Mouse (Mus musculus): ENCODE measurements around the gene Hist2h2be. TPM values are rescaled to one million over a fixed set of nuclear protein-coding genes. Genes with fewer than 3 reads are reported as not detected.

Gene Hist2h2be
- total and polyA plus RNA-seq, 3 experiments: 1.8 to 3.2 TPM; not detected in 1

GRCm38 (mm10) chr3:96249034-96249345 lies 28.1 kb downstream of the Hist2h2be start:
- DNase-seq (ENCODE audit: low read depth, low spot score): no peak
- no peaks in the 10 kb centered on the region for H3K9me3 ChIP-seq (replicated peaks; ENCODE audit: insufficient read depth, low read length)
- H3K27me3 ChIP-seq (ENCODE audit: control insufficient read depth in 1 of 2, insufficient read depth in 2 of 2, low read length in 2 of 2): no peaks in the 10 kb centered on the region
- peaks cover 0 to 43% of the 10 kb centered on the region in 2 experiments; a peak in 2 of 4 replicates for H3K36me3 ChIP-seq (ENCODE audit: control insufficient read depth in 1 of 2, insufficient read depth in 2 of 2, low read length in 2 of 2)
- peaks cover 6 to 23% of the 10 kb centered on the region in 2 experiments for H3K4me1 ChIP-seq (ENCODE audit: control insufficient read depth in 1 of 2, insufficient read depth in 2 of 2, low read length in 2 of 2)
- TF ChIP-seq POLR2AphosphoS5 (IDR thresholded peaks at IDR 0.05; ENCODE audit: borderline replicate concordance, low read depth, low read length) (0 out of 2 replicates have a peak, but pooled peaks have one; percentile 18), ZKSCAN1 (IDR thresholded peaks at IDR 0.05; ENCODE audit: low read depth, low read length) (no peak), E2F4 (IDR thresholded peaks at IDR 0.05; ENCODE audit: borderline replicate concordance, low read depth, low read length) (no peak), POLR2A (IDR thresholded peaks at IDR 0.05; ENCODE audit: control insufficient read depth in 1 of 2, insufficient read depth in 1 of 2, low read depth in 1 of 2, low read length in 2 of 2, poor library complexity in 1 of 2) (no peak)
- H3K27ac ChIP-seq (ENCODE audit: control insufficient read depth, low read depth, low read length): no peak overlapping the region
- H3K9ac ChIP-seq (ENCODE audit: control insufficient read depth, low read depth, low read length, poor library complexity, severe bottlenecking): no peak overlapping the region
- H3K79me2 ChIP-seq (ENCODE audit: control insufficient read depth, insufficient read depth, low read length, poor library complexity): peaks cover 2% of the 10 kb centered on the region; the same call in 1 of the 2 replicates
- no peak overlapping the region for H3K4me3 ChIP-seq (ENCODE audit: control insufficient read depth in 1 of 2, insufficient read depth in 1 of 2, low read depth in 2 of 2, low read length in 2 of 2)

GRCm38 (mm10) chr3:96250890-96251289 lies 30.0 kb downstream of the Hist2h2be start:
- TF ChIP-seq NELFE (IDR thresholded peaks at IDR 0.05; ENCODE audit: low read depth, low read length) (no peak), ZNF384 (IDR thresholded peaks at IDR 0.05; ENCODE audit: low read depth, low read length) (no peak), CHD2 (IDR thresholded peaks at IDR 0.05; ENCODE audit: low read length) (no peak), UBTF (IDR thresholded peaks at IDR 0.05; ENCODE audit: borderline replicate concordance, insufficient read depth, low read depth, low read length) (no peak), USF2 (IDR thresholded peaks at IDR 0.05; ENCODE audit: borderline replicate concordance in 1 of 2, insufficient read depth in 1 of 2, low read depth in 1 of 2, low read length in 2 of 2) (no peak), HCFC1 (IDR thresholded peaks at IDR 0.05; ENCODE audit: low read depth, low read length) (no peak), CTCF (IDR thresholded peaks at IDR 0.05 in 2 of 3, conservative IDR thresholded peaks at IDR 0.05 in 1 of 3; ENCODE audit: control insufficient read depth in 1 of 3, insufficient read depth in 1 of 3, low read depth in 2 of 3, low read length in 3 of 3, poor library complexity in 1 of 3, severe bottlenecking in 1 of 3) (no peak), BHLHE40 (IDR thresholded peaks at IDR 0.05; ENCODE audit: borderline replicate concordance, low read depth, low read length) (no peak), EP300 (IDR thresholded peaks at IDR 0.05; ENCODE audit: low read depth in 1 of 2, low read length in 2 of 2) (no peak), ELF1 (IDR thresholded peaks at IDR 0.05; ENCODE audit: low read depth, low read length) (no peak), ETS1 (IDR thresholded peaks at IDR 0.05; ENCODE audit: low read depth, low read length) (no peak), SIN3A (IDR thresholded peaks at IDR 0.05; ENCODE audit: low read length) (no peak), SMC3 (IDR thresholded peaks at IDR 0.05; ENCODE audit: low read depth, low read length) (no peak), MYB (IDR thresholded peaks at IDR 0.05; ENCODE audit: low read depth, low read length) (no peak), USF1 (IDR thresholded peaks at IDR 0.05; ENCODE audit: low read depth, low read length) (no peak), POLR2AphosphoS2 (IDR thresholded peaks at IDR 0.05; ENCODE audit: low read length) (no peak)

More at GRCm38 (mm10) chr3:96250890-96251289, 30.0 kb downstream of the Hist2h2be start:
- no peaks in the 10 kb centered on the region for H3K9me3 ChIP-seq (replicated peaks; ENCODE audit: insufficient read depth, low read length)
- H3K4me1 ChIP-seq (ENCODE audit: control insufficient read depth in 1 of 2, insufficient read depth in 2 of 2, low read length in 2 of 2): peaks cover 16 to 33% of the 10 kb centered on the region in 2 experiments
- H3K9ac ChIP-seq (ENCODE audit: control insufficient read depth, low read depth, low read length, poor library complexity, severe bottlenecking): peak overlapping the region; percentile 16; the same call in 1 of the 2 replicates
- no peak overlapping the region for H3K4me3 ChIP-seq (ENCODE audit: control insufficient read depth in 1 of 2, insufficient read depth in 1 of 2, low read depth in 2 of 2, low read length in 2 of 2)
- H3K79me2 ChIP-seq (ENCODE audit: control insufficient read depth, insufficient read depth, low read length, poor library complexity): no peaks in the 10 kb centered on the region
- H3K27ac ChIP-seq (ENCODE audit: control insufficient read depth, low read depth, low read length): no peak overlapping the region
- peaks cover 0 to 49% of the 10 kb centered on the region in 2 experiments; a peak in 2 of 4 replicates for H3K36me3 ChIP-seq (ENCODE audit: control insufficient read depth in 1 of 2, insufficient read depth in 2 of 2, low read length in 2 of 2)
- H3K27me3 ChIP-seq (ENCODE audit: control insufficient read depth in 1 of 2, insufficient read depth in 2 of 2, low read length in 2 of 2): no peaks in the 10 kb centered on the region
- no peak for DNase-seq (ENCODE audit: low read depth, low spot score)

All from MEL (cell line).